ENCODE assay signal across 7 mouse cellular contexts in genomic region chr11:102408344-102408876, GRCm38 (mm10). TPM values are rescaled to one million over a fixed set of nuclear protein-coding genes. Genes with fewer than 3 reads are reported as not detected.
DNase-seq lines count a peak whose midpoint lies in the region; ATAC-seq lines count a peak whose summit lies in the region.

No protein-coding gene starts in this region.

- peak overlapping the region; percentile 94 for H3K27ac ChIP-seq in intestine, embryonic 15.5 days
- peak overlapping the region; percentile 91 for H3K27ac ChIP-seq in midbrain, embryonic 10.5 days (replicated peaks)

- H3K4me3 ChIP-seq in intestine, embryonic 15.5 days (replicated peaks) = peak overlapping the region; percentile 96
- H3K4me3 ChIP-seq in midbrain, embryonic 10.5 days = peak overlapping the region; percentile 82

- H3K27me3 ChIP-seq in intestine, embryonic 15.5 days (replicated peaks) = no peaks in the 10 kb centered on the region
- H3K27me3 ChIP-seq in midbrain, embryonic 10.5 days (ENCODE audit: low read depth, poor library complexity, severe bottlenecking) = no peaks in the 10 kb centered on the region

- H3K4me1 ChIP-seq in intestine, embryonic 15.5 days (replicated peaks) = peaks cover 17% of the 10 kb centered on the region; the same call in 1 of the 2 replicates
- H3K4me1 ChIP-seq in midbrain, embryonic 10.5 days = peaks cover 52% of the 10 kb centered on the region

- intact Hi-C loops in gastrocnemius, postnatal 36 days (cut with DNase I) = no loop called here
- intact Hi-C loops in left cerebral cortex, postnatal 25 days (cut with DNase I) = loop anchor here (1.0 kb wide), 1 partner anchor 89 kb away; the partner anchor contains the start of gene Ubtf

- no peaks in the 10 kb centered on the region for H3K9me3 ChIP-seq in intestine, embryonic 15.5 days
- no peaks in the 10 kb centered on the region for H3K9me3 ChIP-seq in midbrain, embryonic 10.5 days (replicated peaks)

- ATAC-seq in intestine, embryonic 15.5 days = peak; percentile 92

- WGBS in intestine, embryonic 15.5 days = under 1% methylated on average over 32 of the region's 32 CpGs
- under 1% methylated on average over 32 of the region's 32 CpGs for WGBS in midbrain, embryonic 10.5 days

- DNase-seq in adrenal gland, adult 2 months = peak; percentile 99
- DNase-seq in embryo, embryonic 11.5 days (ENCODE audit: low read depth, low spot score) = peak; percentile 98
- DNase-seq in gastrocnemius, postnatal 36 days = peak; percentile 92 to 96
- DNase-seq in left cerebral cortex, postnatal 25 days (ENCODE audit: low spot score in 2 of 2) = peak; percentile 97 to 99
- DNase-seq in midbrain, embryonic 10.5 days (ENCODE audit: low spot score) = peak; percentile 98
- DNase-seq in right cerebral cortex, postnatal 4 days = peak; percentile 90

- H3K36me3 ChIP-seq in intestine, embryonic 15.5 days = peaks cover 9% of the 10 kb centered on the region
- H3K36me3 ChIP-seq in midbrain, embryonic 10.5 days = peaks cover 22% of the 10 kb centered on the region

- H3K9ac ChIP-seq in intestine, embryonic 15.5 days = peak overlapping the region; percentile 89

- H3K4me2 ChIP-seq in intestine, embryonic 15.5 days (replicated peaks) = peak overlapping the region; percentile 80

RNA-seq across cellular contexts. Expression of gene Slc25a39, which starts 0.7 kb away (rescaled TPM):
- 100 to 1,000 TPM; 504 to 683 TPM for total RNA-seq in adrenal gland, adult 2 months (2021)
- polyA plus RNA-seq in adrenal gland, adult 2 months (2012; rRNA removed) = 1,025 and 1,107 TPM in 2 replicates
- 10 to 100 TPM; 56.2 to 64.3 TPM for total RNA-seq in gastrocnemius, postnatal 36 days (2021)
- polyA plus RNA-seq in intestine, embryonic 15.5 days (2015; fragmentation: Nextera tagmentation; extraction: Ambion mirVana) = 305 and 329 TPM in 2 replicates
- total RNA-seq in left cerebral cortex, postnatal 25 days (2021) = 10 to 100 TPM; 58.8 to 64.8 TPM
- 234 and 249 TPM in 2 replicates for polyA plus RNA-seq in midbrain, embryonic 10.5 days (2016; fragmentation: Nextera tagmentation; extraction: Ambion mirVana)

RNA-seq across cellular contexts. Expression of gene Rundc3a, which starts 15.2 kb away (rescaled TPM):
- 10 to 100 TPM; 36.8 to 51.7 TPM for total RNA-seq in adrenal gland, adult 2 months (2021)
- polyA plus RNA-seq in adrenal gland, adult 2 months (2012; rRNA removed) = 46.3 and 77.5 TPM in 2 replicates
- not detected for total RNA-seq in gastrocnemius, postnatal 36 days (2021)
- 8.7 and 10.8 TPM in 2 replicates for polyA plus RNA-seq in intestine, embryonic 15.5 days (2015; fragmentation: Nextera tagmentation; extraction: Ambion mirVana)
- total RNA-seq in left cerebral cortex, postnatal 25 days (2021) = 100 to 1,000 TPM; 441 to 469 TPM
- 21.5 and 40.7 TPM in 2 replicates for polyA plus RNA-seq in midbrain, embryonic 10.5 days (2016; fragmentation: Nextera tagmentation; extraction: Ambion mirVana)

RNA-seq across cellular contexts. Expression of gene Grn, which starts 21.7 kb away (rescaled TPM):
- 100 to 1,000 TPM; 165 to 211 TPM for total RNA-seq in adrenal gland, adult 2 months (2021)
- polyA plus RNA-seq in adrenal gland, adult 2 months (2012; rRNA removed) = 251 and 310 TPM in 2 replicates
- total RNA-seq in gastrocnemius, postnatal 36 days (2021) = 10 to 100 TPM; 23.5 to 24.8 TPM
- polyA plus RNA-seq in intestine, embryonic 15.5 days (2015; fragmentation: Nextera tagmentation; extraction: Ambion mirVana) = 156 and 171 TPM in 2 replicates
- 10 to 100 TPM; 58.3 to 71.3 TPM for total RNA-seq in left cerebral cortex, postnatal 25 days (2021)
- 63.5 and 77.1 TPM in 2 replicates for polyA plus RNA-seq in midbrain, embryonic 10.5 days (2016; fragmentation: Nextera tagmentation; extraction: Ambion mirVana)

RNA-seq across cellular contexts. Expression of gene Fam171a2, which starts 39.1 kb away (rescaled TPM):
- 1 to 10 TPM; 2.8 to 8.3 TPM for total RNA-seq in adrenal gland, adult 2 months (2021)
- polyA plus RNA-seq in adrenal gland, adult 2 months (2012; rRNA removed) = 18.1 and 22.9 TPM in 2 replicates
- total RNA-seq in gastrocnemius, postnatal 36 days (2021) = 1 to 10 TPM; 1.4 to 1.6 TPM
- polyA plus RNA-seq in intestine, embryonic 15.5 days (2015; fragmentation: Nextera tagmentation; extraction: Ambion mirVana) = 3.2 and 3.5 TPM in 2 replicates
- total RNA-seq in left cerebral cortex, postnatal 25 days (2021) = 100 to 1,000 TPM; 108 to 120 TPM
- polyA plus RNA-seq in midbrain, embryonic 10.5 days (2016; fragmentation: Nextera tagmentation; extraction: Ambion mirVana) = 3.0 and 4.0 TPM in 2 replicates

RNA-seq across cellular contexts. Expression of gene Slc4a1, which starts 42.4 kb away (rescaled TPM):
- total RNA-seq in adrenal gland, adult 2 months (2021) = under 1 TPM; 0.35 to 0.49 TPM
- 0.02 TPM in 1 of 2 replicates, not detected in the other for polyA plus RNA-seq in adrenal gland, adult 2 months (2012; rRNA removed)
- total RNA-seq in gastrocnemius, postnatal 36 days (2021) = under 1 TPM in 1 of 2 experiments, not detected in 1; 0.31 TPM
- polyA plus RNA-seq in intestine, embryonic 15.5 days (2015; fragmentation: Nextera tagmentation; extraction: Ambion mirVana) = 15.2 and 18.0 TPM in 2 replicates
- under 1 TPM; 0.62 to 0.73 TPM for total RNA-seq in left cerebral cortex, postnatal 25 days (2021)
- polyA plus RNA-seq in midbrain, embryonic 10.5 days (2016; fragmentation: Nextera tagmentation; extraction: Ambion mirVana) = 33.8 and 33.9 TPM in 2 replicates

Comparison
In these comparisons a context has a peak if more than half of its experiments do, and no peak if none do; other contexts are left out.
1. Peak in every context shown above with its lines: DNase-seq, ATAC-seq, H3K4me3 ChIP-seq and H3K27ac ChIP-seq.
2. RNA of gene Slc25a39, which starts 0.7 kb away (total RNA-seq): 504 to 683 TPM in adrenal gland, adult 2 months; 58.8 to 64.8 TPM in left cerebral cortex, postnatal 25 days and 56.2 to 64.3 TPM in gastrocnemius, postnatal 36 days; every median in the first group is over 4 times any median in the second.
3. RNA of gene Rundc3a, which starts 15.2 kb away (total RNA-seq): 441 to 469 TPM in left cerebral cortex, postnatal 25 days and 36.8 to 51.7 TPM in adrenal gland, adult 2 months; not detected in gastrocnemius, postnatal 36 days; every median in the first group is over 10 times any median in the second.